Mouse (Mus musculus) testis, adult 2 months (tissue): ENCODE results near the gene Synj2. TPM values are rescaled to one million over a fixed set of nuclear protein-coding genes. Genes with fewer than 3 reads are reported as not detected.

Source experiments
- H3K27ac ChIP-seq: fragments of 200-500 bp; 2 replicates; pipeline ENCODE4 v1.5.1; 2012; ENCODE audit warnings: low read depth, low read length; ENCODE audit not compliant: control insufficient read depth, insufficient read depth
- H3K27me3 ChIP-seq: fragments of 200-500 bp; 2 replicates; pipeline ENCODE4 v1.6.1; 2012; ENCODE audit warnings: mild to moderate bottlenecking, low read length, moderate library complexity; ENCODE audit not compliant: control insufficient read depth, insufficient read depth
- H3K36me3 ChIP-seq: fragments of 200-500 bp; 2 replicates; pipeline ENCODE4 v1.6.1; 2012; ENCODE audit warnings: mild to moderate bottlenecking, low read length; ENCODE audit not compliant: control insufficient read depth, insufficient read depth
- H3K4me1 ChIP-seq: fragments of 200-500 bp; 2 replicates; pipeline ENCODE4 v1.6.1; 2012; ENCODE audit warnings: low read length; ENCODE audit not compliant: control insufficient read depth, insufficient read depth
- H3K4me3 ChIP-seq: fragments of 200-500 bp; 2 replicates; pipeline ENCODE4 v1.5.1; 2012; ENCODE audit warnings: low read depth, mild to moderate bottlenecking, low read length, moderate library complexity, mixed read lengths; ENCODE audit not compliant: control insufficient read depth
- CTCF ChIP-seq: fragments of 200-500 bp; IDR thresholded peaks from 2 replicates; pipeline ENCODE4 v1.5.1; 2012; ENCODE audit warnings: low read depth, mild to moderate bottlenecking, inconsistent platforms, low read length, moderate library complexity; ENCODE audit not compliant: control insufficient read depth, insufficient read depth, insufficient replicate concordance
- POLR2A ChIP-seq: fragments of 200-500 bp; IDR thresholded peaks from 2 replicates; pipeline ENCODE4 v1.6.1; 2012; ENCODE audit warnings: low read depth, mild to moderate bottlenecking, inconsistent platforms, low read length, moderate library complexity; ENCODE audit not compliant: control insufficient read depth
- polyA plus RNA-seq: library from polyadenylated mRNA; depleted of rRNA; stranded (reverse); fragments of >200 nt; gene quantifications from 2 replicates; pipeline ENCODE4 v1.2.3, GENCODE M21; 2012

The Synj2 gene
- polyA plus RNA-seq, 1 experiment: 32.9 TPM

GRCm38 (mm10) chr17:5993581-5994260 is 52.6 kb downstream of the Synj2 start:
- Histone ChIP-seq H3K4me1 (peaks cover 15% of the 10 kb centered on the region), H3K27ac (peak overlapping the region; percentile 9; the same call in 1 of the 2 replicates), H3K27me3 (no peaks in the 10 kb centered on the region), H3K4me3 (no peak overlapping the region), H3K36me3 (no peaks in the 10 kb centered on the region)
- TF ChIP-seq CTCF: no peak

GRCm38 (mm10) chr17:5994606-5995005 is 53.5 kb downstream of the Synj2 start:
- TF ChIP-seq POLR2A (no peak), CTCF (no peak)
- no peaks in the 10 kb centered on the region for H3K36me3 ChIP-seq
- peaks cover 15% of the 10 kb centered on the region for H3K4me1 ChIP-seq
- no peaks in the 10 kb centered on the region for H3K27me3 ChIP-seq
- H3K27ac ChIP-seq: no peak overlapping the region
- no peak overlapping the region for H3K4me3 ChIP-seq

- Histone ChIP-seq H3K4me1 (peaks cover 13% of the 10 kb centered on the region), H3K27ac (peak overlapping the region; percentile 58), H3K36me3 (no peaks in the 10 kb centered on the region), H3K27me3 (no peaks in the 10 kb centered on the region), H3K4me3 (no peak overlapping the region)
- TF ChIP-seq POLR2A (no peak), CTCF (no peak)
These were observed 55.5 kb downstream of the Synj2 start for GRCm38 (mm10) chr17:5996589-5996988.

GRCm38 (mm10) chr17:5997380-5998234 is 56.5 kb downstream of the Synj2 start:
- Histone ChIP-seq H3K4me1 (peaks cover 15% of the 10 kb centered on the region), H3K27me3 (no peaks in the 10 kb centered on the region), H3K27ac (peak overlapping the region; percentile 69), H3K4me3 (no peak overlapping the region), H3K36me3 (no peaks in the 10 kb centered on the region)
- TF ChIP-seq CTCF (no peak), POLR2A (no peak)

- TF ChIP-seq POLR2A (no peak), CTCF (no peak)
- no peaks in the 10 kb centered on the region for H3K27me3 ChIP-seq
- peaks cover 13% of the 10 kb centered on the region for H3K4me1 ChIP-seq
- no peak overlapping the region for H3K4me3 ChIP-seq
- H3K36me3 ChIP-seq: no peaks in the 10 kb centered on the region
- H3K27ac ChIP-seq: peak overlapping the region; percentile 75
These were observed 57.1 kb downstream of the Synj2 start for GRCm38 (mm10) chr17:5998235-5998500.

GRCm38 (mm10) chr17:5999039-5999543 is 58.0 kb downstream of the Synj2 start:
- TF ChIP-seq CTCF: no peak
- no peak for TF ChIP-seq POLR2A
- H3K4me1 ChIP-seq: peaks cover 10% of the 10 kb centered on the region
- H3K36me3 ChIP-seq: no peaks in the 10 kb centered on the region

GRCm38 (mm10) chr17:6000864-6001319 is 59.8 kb downstream of the Synj2 start:
- Histone ChIP-seq H3K27me3 (no peaks in the 10 kb centered on the region), H3K36me3 (no peaks in the 10 kb centered on the region), H3K4me1 (peaks cover 18% of the 10 kb centered on the region), H3K27ac (peak overlapping the region; percentile 14), H3K4me3 (no peak overlapping the region)
- no peak for TF ChIP-seq CTCF

More at GRCm38 (mm10) chr17:5999039-5999543, 58.0 kb downstream of the Synj2 start:
- Histone ChIP-seq H3K4me3 (no peak overlapping the region), H3K27ac (no peak overlapping the region), H3K27me3 (no peaks in the 10 kb centered on the region)

- no peaks in the 10 kb centered on the region for H3K36me3 ChIP-seq
- no peak for TF ChIP-seq POLR2A
- no peak for TF ChIP-seq CTCF
These were observed 60.3 kb downstream of the Synj2 start for GRCm38 (mm10) chr17:6001389-6001788.

More at GRCm38 (mm10) chr17:6001389-6001788, 60.3 kb downstream of the Synj2 start:
- H3K27ac ChIP-seq: peak overlapping the region; percentile 14
- H3K4me3 ChIP-seq: no peak overlapping the region
- H3K4me1 ChIP-seq: peaks cover 20% of the 10 kb centered on the region
- no peaks in the 10 kb centered on the region for H3K27me3 ChIP-seq
